Mouse (Mus musculus): ENCODE data around the gene Sowahc. TPM values are rescaled to one million over a fixed set of nuclear protein-coding genes. Genes with fewer than 3 reads are reported as not detected.

The Sowahc gene
- polyA plus RNA-seq (2012): 0.01 TPM in 1 of 2 replicates, not detected in the other

GRCm38 (mm10) chr10:59221473-59222270 is at the start of gene Sowahc, which contains the start of gene Sept10:
Gene Sowahc, plus strand, starts transcription at chr10:59221953.
Gene Sept10, minus strand, starts transcription at chr10:59221847.
- Histone ChIP-seq H3K27me3 (ENCODE audit: control insufficient read depth) (peaks cover 64% of the 10 kb centered on the region), H3K36me3 (ENCODE audit: control insufficient read depth) (no peaks in the 10 kb centered on the region), H3K4me3 (replicated peaks) (peak within 1 kb of the TSS; percentile 65), H3K9me3 (ENCODE audit: control insufficient read depth, low read length) (peaks cover 9% of the 10 kb centered on the region; the same call in 1 of the 2 replicates), H3K4me1 (ENCODE audit: control insufficient read depth) (peaks cover 20% of the 10 kb centered on the region)
- TF ChIP-seq GATA1 (IDR thresholded peaks at IDR 0.05; ENCODE audit: low read length) (no peak), TAL1 (IDR thresholded peaks at IDR 0.05; ENCODE audit: low read length) (no peak)

GRCm38 (mm10) chr10:59172539-59172938 is 49.2 kb upstream of the Sowahc start:
- Histone ChIP-seq H3K4me1 (ENCODE audit: control insufficient read depth) (no peaks in the 10 kb centered on the region), H3K27me3 (ENCODE audit: control insufficient read depth) (no peaks in the 10 kb centered on the region), H3K9me3 (ENCODE audit: control insufficient read depth, low read length) (no peaks in the 10 kb centered on the region), H3K36me3 (ENCODE audit: control insufficient read depth) (no peaks in the 10 kb centered on the region), H3K4me3 (replicated peaks) (no peak overlapping the region)
- TF ChIP-seq TAL1 (IDR thresholded peaks at IDR 0.05; ENCODE audit: low read length) (no peak), GATA1 (IDR thresholded peaks at IDR 0.05; ENCODE audit: low read length) (no peak)

- Histone ChIP-seq H3K4me1 (ENCODE audit: control insufficient read depth) (no peaks in the 10 kb centered on the region), H3K27me3 (ENCODE audit: control insufficient read depth) (no peaks in the 10 kb centered on the region), H3K4me3 (replicated peaks) (no peak overlapping the region)
Observed at GRCm38 (mm10) chr10:59179620-59180019, 42.1 kb upstream of the Sowahc start.

GRCm38 (mm10) chr10:59182306-59182705 is 39.4 kb upstream of the Sowahc start:
- H3K4me3 ChIP-seq (replicated peaks): no peak overlapping the region
- H3K4me1 ChIP-seq (ENCODE audit: control insufficient read depth): no peaks in the 10 kb centered on the region
- TF ChIP-seq GATA1 (IDR thresholded peaks at IDR 0.05; ENCODE audit: low read length) (no peak), TAL1 (IDR thresholded peaks at IDR 0.05; ENCODE audit: low read length) (no peak)
- H3K9me3 ChIP-seq (ENCODE audit: control insufficient read depth, low read length): no peaks in the 10 kb centered on the region
- no peaks in the 10 kb centered on the region for H3K27me3 ChIP-seq (ENCODE audit: control insufficient read depth)
- H3K36me3 ChIP-seq (ENCODE audit: control insufficient read depth): no peaks in the 10 kb centered on the region; the same call in 1 of the 2 replicates

More at GRCm38 (mm10) chr10:59179620-59180019, 42.1 kb upstream of the Sowahc start:
- Histone ChIP-seq H3K9me3 (ENCODE audit: control insufficient read depth, low read length) (no peaks in the 10 kb centered on the region), H3K36me3 (ENCODE audit: control insufficient read depth) (no peaks in the 10 kb centered on the region)
- TF ChIP-seq TAL1 (IDR thresholded peaks at IDR 0.05; ENCODE audit: low read length) (no peak), GATA1 (IDR thresholded peaks at IDR 0.05; ENCODE audit: low read length) (no peak)

- no peaks in the 10 kb centered on the region for H3K27me3 ChIP-seq (ENCODE audit: control insufficient read depth)
- H3K4me3 ChIP-seq (replicated peaks): no peak overlapping the region
- no peak for TF ChIP-seq GATA1 (IDR thresholded peaks at IDR 0.05; ENCODE audit: low read length)
- TF ChIP-seq TAL1 (IDR thresholded peaks at IDR 0.05; ENCODE audit: low read length): no peak
- no peaks in the 10 kb centered on the region for H3K36me3 ChIP-seq (ENCODE audit: control insufficient read depth)
- H3K4me1 ChIP-seq (ENCODE audit: control insufficient read depth): no peaks in the 10 kb centered on the region
- no peaks in the 10 kb centered on the region for H3K9me3 ChIP-seq (ENCODE audit: control insufficient read depth, low read length)
Observed at GRCm38 (mm10) chr10:59194891-59195290, 26.9 kb upstream of the Sowahc start.

GRCm38 (mm10) chr10:59196763-59197162 is 25.0 kb upstream of the Sowahc start:
- TF ChIP-seq TAL1 (IDR thresholded peaks at IDR 0.05; ENCODE audit: low read length): no peak
- no peak for TF ChIP-seq GATA1 (IDR thresholded peaks at IDR 0.05; ENCODE audit: low read length)
- Histone ChIP-seq H3K9me3 (ENCODE audit: control insufficient read depth, low read length) (no peaks in the 10 kb centered on the region), H3K27me3 (ENCODE audit: control insufficient read depth) (no peaks in the 10 kb centered on the region), H3K4me1 (ENCODE audit: control insufficient read depth) (no peaks in the 10 kb centered on the region), H3K4me3 (replicated peaks) (no peak overlapping the region), H3K36me3 (ENCODE audit: control insufficient read depth) (no peaks in the 10 kb centered on the region)

- no peaks in the 10 kb centered on the region for H3K36me3 ChIP-seq (ENCODE audit: control insufficient read depth)
- no peak for TF ChIP-seq GATA1 (IDR thresholded peaks at IDR 0.05; ENCODE audit: low read length)
- no peak for TF ChIP-seq TAL1 (IDR thresholded peaks at IDR 0.05; ENCODE audit: low read length)
- no peak overlapping the region for H3K4me3 ChIP-seq (replicated peaks)
- no peaks in the 10 kb centered on the region for H3K9me3 ChIP-seq (ENCODE audit: control insufficient read depth, low read length)
- H3K27me3 ChIP-seq (ENCODE audit: control insufficient read depth): no peaks in the 10 kb centered on the region
- no peaks in the 10 kb centered on the region for H3K4me1 ChIP-seq (ENCODE audit: control insufficient read depth)
Observed at GRCm38 (mm10) chr10:59200011-59200410, 21.7 kb upstream of the Sowahc start.

GRCm38 (mm10) chr10:59220824-59221472 is 805 bp upstream of the Sowahc start:
- Histone ChIP-seq H3K4me1 (ENCODE audit: control insufficient read depth) (peaks cover 20% of the 10 kb centered on the region), H3K36me3 (ENCODE audit: control insufficient read depth) (no peaks in the 10 kb centered on the region), H3K27me3 (ENCODE audit: control insufficient read depth) (peaks cover 64% of the 10 kb centered on the region), H3K4me3 (replicated peaks) (peak overlapping the region; percentile 65), H3K9me3 (ENCODE audit: control insufficient read depth, low read length) (peaks cover 9% of the 10 kb centered on the region; the same call in 1 of the 2 replicates)
- TF ChIP-seq TAL1 (IDR thresholded peaks at IDR 0.05; ENCODE audit: low read length): no peak
- no peak for TF ChIP-seq GATA1 (IDR thresholded peaks at IDR 0.05; ENCODE audit: low read length)

Data from erythroblast, embryonic 14.5 days (primary cell).